Mouse (Mus musculus): Measurements from ENCODE around the gene Erich3. TPM values are rescaled to one million over a fixed set of nuclear protein-coding genes. Genes with fewer than 3 reads are reported as not detected.
"Not testable (repeated sequence)": the region's sequence is repeated elsewhere in the genome, so short reads cannot be mapped to it uniquely, and the experiment has no call there.

Gene Erich3
- polyA plus RNA-seq (2012; rRNA removed) = 0.03 TPM in 1 of 2 replicates, not detected in the other

DNA sequence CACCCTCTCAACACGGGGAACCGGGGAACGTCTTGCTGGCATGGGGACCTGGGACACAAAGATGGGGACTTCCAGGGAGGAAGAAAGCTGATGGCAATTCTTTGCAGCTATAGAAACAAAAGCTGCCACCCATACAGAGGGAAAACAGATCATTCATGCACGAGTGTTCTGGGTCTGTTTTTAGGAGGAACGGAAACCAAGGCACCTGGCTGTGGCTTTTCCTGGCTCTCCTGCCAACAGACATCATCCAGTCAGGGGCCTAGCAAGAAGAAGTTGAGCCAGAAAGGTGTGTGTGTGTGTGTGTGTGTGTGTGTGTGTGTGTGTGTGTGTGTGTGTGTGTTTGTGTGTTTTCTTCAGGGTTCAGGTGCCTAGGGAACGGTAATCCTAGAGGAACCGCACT lies at the start of gene Erich3:
Gene Erich3, plus strand, starts transcription at position 315 of the 400 bp plus-strand sequence.
- Histone ChIP-seq H3K4me1 (ENCODE audit: control insufficient read depth, insufficient read depth, insufficient read length, low read length) (no peaks in the 10 kb centered on the region; the same call in 1 of the 2 replicates), H3K4me3 (ENCODE audit: low read depth, low read length) (no peak within 1 kb of the TSS), H3K27ac (ENCODE audit: insufficient read depth, low read depth, low read length) (no peak within 1 kb of the TSS), H3K27me3 (ENCODE audit: control insufficient read depth, insufficient read depth, low read length) (peaks cover 12% of the 10 kb centered on the region; the same call in 1 of the 2 replicates), H3K36me3 (ENCODE audit: control insufficient read depth, insufficient read depth, low read length) (no peaks in the 10 kb centered on the region)
- no peak for TF ChIP-seq POLR2A (IDR thresholded peaks at IDR 0.05; ENCODE audit: low read depth, low read length)
- no peak for TF ChIP-seq CTCF (IDR thresholded peaks at IDR 0.05; ENCODE audit: extremely low read depth, insufficient read length, insufficient replicate concordance, low read depth, low read length)
- 47% methylated on average over 7 of the region's 7 CpGs for WGBS

DNA sequence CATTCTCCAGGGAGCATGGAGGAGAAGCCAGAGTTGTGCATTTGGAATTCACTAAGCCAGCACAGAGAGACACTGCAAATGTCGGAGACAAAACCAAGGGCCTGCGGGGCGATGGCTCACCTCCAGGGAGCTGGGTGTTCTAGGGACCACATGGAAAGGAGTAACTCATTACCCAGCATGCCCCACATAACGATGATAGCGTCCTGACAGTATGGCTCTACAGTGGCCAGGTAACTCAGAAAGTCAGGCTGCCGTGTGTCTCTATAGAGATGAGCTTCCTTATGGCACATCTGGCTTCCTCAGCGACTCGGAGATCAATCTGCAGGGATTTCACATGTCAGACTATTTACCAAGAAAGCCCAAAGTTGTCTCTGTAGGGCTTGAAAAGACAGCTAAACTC lies 48.9 kb upstream of the Erich3 start:
- WGBS = 91% methylated on average over 8 of the region's 8 CpGs
- H3K36me3 ChIP-seq (ENCODE audit: control insufficient read depth, insufficient read depth, low read length) = no peaks in the 10 kb centered on the region
- TF ChIP-seq CTCF (IDR thresholded peaks at IDR 0.05; ENCODE audit: extremely low read depth, insufficient read length, insufficient replicate concordance, low read depth, low read length) (no peak), POLR2A (IDR thresholded peaks at IDR 0.05; ENCODE audit: low read depth, low read length) (no peak)

DNA sequence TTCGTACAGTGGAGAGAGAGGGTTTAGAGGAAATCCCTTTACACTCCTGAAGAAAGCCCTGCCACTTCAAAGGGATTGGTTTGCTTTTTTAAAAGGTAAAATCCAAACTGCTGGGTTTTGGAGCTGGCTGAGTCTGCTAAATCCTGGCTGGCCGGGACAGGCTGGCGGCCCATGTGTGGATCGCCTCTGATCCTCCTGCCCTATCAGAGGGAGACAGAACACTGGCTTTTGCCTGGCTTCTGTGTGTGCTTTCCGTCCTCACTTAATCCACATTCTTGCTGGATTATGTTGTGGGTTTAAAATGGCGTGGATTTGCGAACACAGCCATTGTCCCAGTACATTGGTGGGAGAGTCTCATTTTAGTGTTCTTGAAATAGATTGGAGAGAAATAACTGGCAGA lies 48.4 kb upstream of the Erich3 start:
- Histone ChIP-seq H3K27me3 (ENCODE audit: control insufficient read depth, insufficient read depth, low read length) (no peaks in the 10 kb centered on the region), H3K4me3 (ENCODE audit: low read depth, low read length) (no peak overlapping the region), H3K36me3 (ENCODE audit: control insufficient read depth, insufficient read depth, low read length) (no peaks in the 10 kb centered on the region), H3K4me1 (ENCODE audit: control insufficient read depth, insufficient read depth, insufficient read length, low read length) (no peaks in the 10 kb centered on the region), H3K27ac (ENCODE audit: insufficient read depth, low read depth, low read length) (no peak overlapping the region)
- TF ChIP-seq POLR2A (IDR thresholded peaks at IDR 0.05; ENCODE audit: low read depth, low read length) (no peak), CTCF (IDR thresholded peaks at IDR 0.05; ENCODE audit: extremely low read depth, insufficient read length, insufficient replicate concordance, low read depth, low read length) (no peak)
- 95% methylated on average over 7 of the region's 7 CpGs for WGBS

More for the DNA sequence above, 48.9 kb upstream of the Erich3 start:
- no peaks in the 10 kb centered on the region for H3K4me1 ChIP-seq (ENCODE audit: control insufficient read depth, insufficient read depth, insufficient read length, low read length)
- no peaks in the 10 kb centered on the region for H3K27me3 ChIP-seq (ENCODE audit: control insufficient read depth, insufficient read depth, low read length)
- H3K4me3 ChIP-seq (ENCODE audit: low read depth, low read length) = no peak overlapping the region
- no peak overlapping the region for H3K27ac ChIP-seq (ENCODE audit: insufficient read depth, low read depth, low read length)

DNA sequence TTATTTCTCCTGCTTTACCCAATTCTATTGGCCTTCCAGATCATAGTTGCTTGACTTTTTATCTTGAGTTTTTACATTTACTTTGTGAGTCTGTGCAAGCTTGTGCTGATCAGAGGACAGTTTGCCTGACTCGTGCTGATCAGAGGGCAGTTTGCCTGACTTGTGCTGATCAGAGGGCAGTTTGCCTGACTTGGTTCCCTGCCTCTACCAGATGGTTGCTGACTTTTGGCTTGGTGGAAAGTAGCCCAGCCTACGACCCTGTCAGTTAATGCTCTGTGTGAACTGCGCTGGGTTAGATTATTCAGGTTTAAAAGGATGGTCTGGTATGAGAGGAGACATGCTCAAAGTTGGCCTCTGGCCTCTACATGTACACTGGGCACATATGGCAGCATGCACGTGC lies 47.6 kb upstream of the Erich3 start:
- 89% methylated on average over 4 of the region's 4 CpGs for WGBS
- Histone ChIP-seq H3K27ac (ENCODE audit: insufficient read depth, low read depth, low read length) (no peak overlapping the region), H3K4me3 (ENCODE audit: low read depth, low read length) (no peak overlapping the region), H3K36me3 (ENCODE audit: control insufficient read depth, insufficient read depth, low read length) (no peaks in the 10 kb centered on the region), H3K27me3 (ENCODE audit: control insufficient read depth, insufficient read depth, low read length) (no peaks in the 10 kb centered on the region), H3K4me1 (ENCODE audit: control insufficient read depth, insufficient read depth, insufficient read length, low read length) (no peaks in the 10 kb centered on the region)
- TF ChIP-seq CTCF (IDR thresholded peaks at IDR 0.05; ENCODE audit: extremely low read depth, insufficient read length, insufficient replicate concordance, low read depth, low read length) (no peak), POLR2A (IDR thresholded peaks at IDR 0.05; ENCODE audit: low read depth, low read length) (no peak)

DNA sequence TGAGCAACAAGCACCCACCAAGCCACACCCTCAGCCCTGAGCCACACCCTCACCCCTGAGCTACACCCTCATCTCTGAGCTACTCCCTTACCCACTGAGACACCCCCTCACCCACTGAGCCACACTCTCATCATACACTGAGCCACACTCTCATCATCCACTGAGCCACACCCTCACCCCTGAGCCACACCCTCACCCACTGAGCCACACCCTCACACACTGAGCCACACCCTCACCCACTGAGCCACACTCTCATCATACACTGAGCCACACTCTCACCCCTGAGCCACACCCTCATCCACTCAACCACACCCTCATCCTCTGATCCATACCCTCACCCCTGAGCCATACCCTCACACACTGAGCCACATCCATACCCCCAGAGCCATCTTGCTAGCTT lies 35.4 kb upstream of the Erich3 start:
- TF ChIP-seq CTCF (IDR thresholded peaks at IDR 0.05; ENCODE audit: extremely low read depth, insufficient read length, insufficient replicate concordance, low read depth, low read length) = no peak
- TF ChIP-seq POLR2A (IDR thresholded peaks at IDR 0.05; ENCODE audit: low read depth, low read length) = no peak
- H3K4me1 ChIP-seq (ENCODE audit: control insufficient read depth, insufficient read depth, insufficient read length, low read length) = no peaks in the 10 kb centered on the region
- no peak overlapping the region for H3K27ac ChIP-seq (ENCODE audit: insufficient read depth, low read depth, low read length)
- no peak overlapping the region for H3K4me3 ChIP-seq (ENCODE audit: low read depth, low read length)
- no peaks in the 10 kb centered on the region for H3K36me3 ChIP-seq (ENCODE audit: control insufficient read depth, insufficient read depth, low read length)
- H3K27me3 ChIP-seq (ENCODE audit: control insufficient read depth, insufficient read depth, low read length) = no peaks in the 10 kb centered on the region

DNA sequence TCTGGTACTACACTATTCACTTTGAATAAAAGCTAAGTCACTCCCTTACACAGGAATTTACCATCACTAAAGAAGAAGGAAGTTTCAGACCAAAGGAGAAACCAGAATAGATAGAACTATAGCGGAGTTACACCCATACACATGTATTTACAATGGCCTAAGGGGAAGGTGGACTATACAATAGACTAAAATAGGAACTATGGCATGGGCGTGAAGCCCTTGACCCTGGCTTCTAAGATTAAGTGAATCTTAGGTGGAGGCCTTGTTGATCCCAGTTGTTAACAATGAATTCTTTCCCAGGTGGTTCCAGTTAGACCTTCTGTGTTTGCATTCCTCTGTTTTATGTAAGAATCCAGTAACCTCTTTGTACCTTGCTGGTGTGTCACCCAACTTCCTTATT lies 32.4 kb upstream of the Erich3 start:
- H3K4me3 ChIP-seq (ENCODE audit: low read depth, low read length); H3K27me3 ChIP-seq (ENCODE audit: control insufficient read depth, insufficient read depth, low read length); H3K36me3 ChIP-seq (ENCODE audit: control insufficient read depth, insufficient read depth, low read length); H3K4me1 ChIP-seq (ENCODE audit: control insufficient read depth, insufficient read depth, insufficient read length, low read length); H3K27ac ChIP-seq (ENCODE audit: insufficient read depth, low read depth, low read length): not testable (repeated sequence)
- 68% methylated on average over 2 of the region's 2 CpGs for WGBS

DNA sequence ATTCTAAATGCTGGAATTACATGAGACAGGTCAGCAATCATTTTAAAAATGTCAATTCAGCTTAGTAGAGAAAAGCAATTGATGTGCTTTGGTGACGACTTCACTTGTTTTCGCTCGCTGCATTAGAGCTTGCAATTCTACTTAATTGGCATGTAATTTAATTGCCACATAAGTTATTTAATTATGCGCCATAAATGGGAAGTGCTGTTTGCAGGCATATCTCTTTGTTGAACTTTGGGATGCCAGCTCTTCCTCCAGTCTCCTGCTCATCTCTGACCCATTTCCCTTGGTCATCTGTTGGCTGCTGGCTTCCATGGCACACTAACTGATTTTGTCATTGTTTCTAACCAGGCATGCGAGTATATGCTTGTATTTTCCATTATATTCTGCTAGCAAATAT lies 30.6 kb upstream of the Erich3 start:
- 72% methylated on average over 5 of the region's 5 CpGs for WGBS

More for the DNA sequence above, 30.6 kb upstream of the Erich3 start:
- TF ChIP-seq CTCF (IDR thresholded peaks at IDR 0.05; ENCODE audit: extremely low read depth, insufficient read length, insufficient replicate concordance, low read depth, low read length) = no peak
- no peak for TF ChIP-seq POLR2A (IDR thresholded peaks at IDR 0.05; ENCODE audit: low read depth, low read length)
- Histone ChIP-seq H3K36me3 (ENCODE audit: control insufficient read depth, insufficient read depth, low read length) (no peaks in the 10 kb centered on the region), H3K27ac (ENCODE audit: insufficient read depth, low read depth, low read length) (no peak overlapping the region), H3K27me3 (ENCODE audit: control insufficient read depth, insufficient read depth, low read length) (no peaks in the 10 kb centered on the region), H3K4me1 (ENCODE audit: control insufficient read depth, insufficient read depth, insufficient read length, low read length) (no peaks in the 10 kb centered on the region), H3K4me3 (ENCODE audit: low read depth, low read length) (no peak overlapping the region)
